Mouse (Mus musculus): Measurements from ENCODE around the gene Olfr1224-ps1. TPM values are rescaled to one million over a fixed set of nuclear protein-coding genes. Genes with fewer than 3 reads are reported as not detected.
A peak's percentile ranks its signal among the peaks of the same experiment; 100 is the strongest.
"Not testable (repeated sequence)": the region's sequence is repeated elsewhere in the genome, so short reads cannot be mapped to it uniquely, and the experiment has no call there.

Olfr1224-ps1 gene
- not detected in 2 replicates for polyA plus RNA-seq (2014; fragmentation: Nextera tagmentation; extraction: Ambion mirVana)

DNA sequence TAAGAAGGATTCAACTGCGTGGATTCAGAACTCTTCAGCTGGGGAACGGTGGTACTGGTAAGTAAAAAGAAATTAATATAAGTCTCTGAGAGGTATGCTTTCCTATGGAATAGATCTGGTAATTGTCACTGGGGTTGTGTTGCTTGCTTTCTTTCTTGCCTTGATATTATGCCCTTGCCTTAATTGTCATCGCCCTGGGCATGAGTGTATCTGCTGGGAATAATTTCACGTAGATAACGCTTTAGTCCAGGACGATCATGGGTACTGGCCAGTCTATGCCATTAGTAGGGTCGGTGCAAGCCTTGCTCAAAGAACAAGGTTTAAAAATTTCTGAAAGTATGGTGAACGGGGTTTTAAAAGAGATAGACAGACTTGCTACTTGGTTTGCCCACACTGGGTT lies at the start of gene Olfr1224-ps1:
Gene Olfr1224-ps1, minus strand, starts transcription at position 101 of the 400 bp plus-strand sequence.
- DNase-seq (ENCODE audit: low spot score); H3K4me3 ChIP-seq (ENCODE audit: low read depth, low read length); H3K9me3 ChIP-seq (ENCODE audit: control insufficient read depth, low read length); H3K27ac ChIP-seq (replicated peaks; ENCODE audit: low read depth, low read length); ATAC-seq (ENCODE audit: low read depth); H3K4me2 ChIP-seq (ENCODE audit: low read depth, low read length); H3K36me3 ChIP-seq (ENCODE audit: control insufficient read depth, insufficient read depth, low read length); H3K27me3 ChIP-seq (replicated peaks; ENCODE audit: control insufficient read depth, insufficient read depth, low read length); H3K4me1 ChIP-seq (ENCODE audit: control insufficient read depth, insufficient read depth, low read length); H3K9ac ChIP-seq (ENCODE audit: low read depth, low read length): not testable (repeated sequence)
- WGBS: 95% methylated on average over 8 of the region's 8 CpGs

DNA sequence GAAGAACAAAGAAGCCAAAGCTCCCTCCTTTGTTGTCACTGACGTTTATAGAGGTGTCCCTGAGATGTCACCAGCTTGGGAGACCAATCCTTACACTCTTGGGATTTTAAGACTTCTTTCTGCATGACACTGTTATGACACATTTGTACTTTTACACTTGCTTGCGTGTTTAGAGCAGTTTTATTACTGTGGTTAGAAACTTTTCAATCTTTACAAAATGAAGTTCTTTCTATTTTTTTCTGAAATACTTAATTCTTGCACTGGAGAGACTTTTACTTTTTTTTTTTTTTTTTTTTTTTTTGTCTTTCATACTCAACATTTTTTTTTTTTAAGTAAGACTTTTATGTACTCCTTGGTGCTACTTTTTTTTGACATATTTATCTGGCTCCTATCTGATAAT lies 36.1 kb upstream of the Olfr1224-ps1 start, which contains the start of gene Olfr1226:
Gene Olfr1226, minus strand, starts transcription at position 101 of the 400 bp plus-strand sequence.
- ATAC-seq (ENCODE audit: low read depth) (no peak), DNase-seq (ENCODE audit: low spot score) (no peak)
- Histone ChIP-seq H3K27me3 (replicated peaks; ENCODE audit: control insufficient read depth, insufficient read depth, low read length) (no peaks in the 10 kb centered on the region), H3K27ac (replicated peaks; ENCODE audit: low read depth, low read length) (no peak within 1 kb of the TSS), H3K4me3 (ENCODE audit: low read depth, low read length) (no peak within 1 kb of the TSS), H3K9me3 (ENCODE audit: control insufficient read depth, low read length) (no peaks in the 10 kb centered on the region), H3K36me3 (ENCODE audit: control insufficient read depth, insufficient read depth, low read length) (no peaks in the 10 kb centered on the region), H3K9ac (ENCODE audit: low read depth, low read length) (no peak within 1 kb of the TSS), H3K4me1 (ENCODE audit: control insufficient read depth, insufficient read depth, low read length) (no peaks in the 10 kb centered on the region), H3K4me2 (ENCODE audit: low read depth, low read length) (no peak within 1 kb of the TSS)
- 67% methylated on average over 2 of the region's 2 CpGs for WGBS

DNA sequence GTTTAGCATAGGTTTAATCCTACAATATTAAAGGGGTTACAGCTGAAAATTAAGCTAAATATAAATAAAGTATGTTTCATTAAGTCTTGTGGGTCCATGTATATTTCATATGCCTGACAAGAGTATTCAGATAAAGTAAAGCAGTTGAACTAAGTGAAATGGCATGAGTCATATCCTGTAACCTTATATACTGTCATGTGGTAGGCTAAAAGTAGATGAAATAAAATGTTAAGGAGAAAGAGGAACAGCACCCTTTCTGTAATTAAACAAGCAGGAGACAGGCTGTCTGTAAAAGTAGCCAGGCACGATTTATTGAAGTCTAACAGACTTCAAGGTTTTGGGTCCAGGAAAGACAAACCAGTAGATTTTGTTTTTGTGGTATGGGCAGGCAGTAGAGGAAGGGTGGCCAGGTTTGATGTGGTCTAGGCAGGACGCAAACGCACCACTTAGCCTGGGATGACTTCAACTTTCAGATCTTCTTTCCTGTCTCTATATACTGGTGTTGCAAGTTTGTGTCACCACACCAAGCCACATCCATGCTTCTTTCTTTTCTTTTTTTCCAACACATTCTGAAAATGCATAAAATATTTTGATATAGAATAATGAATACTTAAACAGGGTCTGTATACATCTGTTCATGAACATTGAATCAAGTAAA lies 32.6 kb upstream of the Olfr1224-ps1 start:
- H3K4me2 ChIP-seq (ENCODE audit: low read depth, low read length): no peak overlapping the region
- no peak overlapping the region for H3K4me3 ChIP-seq (ENCODE audit: low read depth, low read length)
- no peak overlapping the region for H3K9ac ChIP-seq (ENCODE audit: low read depth, low read length)
- no peaks in the 10 kb centered on the region for H3K9me3 ChIP-seq (ENCODE audit: control insufficient read depth, low read length)
- H3K4me1 ChIP-seq (ENCODE audit: control insufficient read depth, insufficient read depth, low read length): no peaks in the 10 kb centered on the region
- no peaks in the 10 kb centered on the region for H3K27me3 ChIP-seq (replicated peaks; ENCODE audit: control insufficient read depth, insufficient read depth, low read length)
- DNase-seq (ENCODE audit: low spot score): no peak
- H3K27ac ChIP-seq (replicated peaks; ENCODE audit: low read depth, low read length): no peak overlapping the region
- 75% methylated on average over 3 of the region's 3 CpGs for WGBS
- ATAC-seq (ENCODE audit: low read depth): no peak
- H3K36me3 ChIP-seq (ENCODE audit: control insufficient read depth, insufficient read depth, low read length): no peaks in the 10 kb centered on the region

GRCm38 (mm10) chr2:89174569-89174968 lies 10.7 kb upstream of the Olfr1224-ps1 start, which contains the start of gene Olfr1225:
Olfr1225 (minus strand) TSS chr2:89174669.
- no peak for ATAC-seq (ENCODE audit: low read depth)
- no peak within 1 kb of the TSS for H3K9ac ChIP-seq (ENCODE audit: low read depth, low read length)
- WGBS: 97% methylated on average over 1 of the region's 1 CpGs

DNA sequence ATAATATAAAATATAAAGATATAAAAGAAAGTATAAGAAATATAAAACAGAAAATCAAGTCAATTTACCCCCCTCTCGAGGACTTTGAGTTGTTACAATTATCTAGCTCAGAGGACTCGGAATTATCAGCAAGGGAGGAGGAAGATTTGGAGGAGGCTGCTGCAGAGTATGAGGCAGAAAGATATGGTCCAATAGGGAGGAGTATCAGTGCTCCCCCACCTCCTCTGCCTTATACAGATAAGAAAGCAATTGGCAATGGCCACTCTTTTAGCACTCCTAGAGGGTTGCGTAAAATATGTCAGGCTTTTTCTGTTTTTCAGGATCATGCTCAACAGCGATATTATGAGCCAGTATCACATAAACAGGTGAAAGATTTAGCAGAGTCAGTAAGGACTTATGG lies 820 bp upstream of the Olfr1224-ps1 start:
- H3K4me3 ChIP-seq (ENCODE audit: low read depth, low read length); H3K4me2 ChIP-seq (ENCODE audit: low read depth, low read length); H3K27me3 ChIP-seq (replicated peaks; ENCODE audit: control insufficient read depth, insufficient read depth, low read length); H3K27ac ChIP-seq (replicated peaks; ENCODE audit: low read depth, low read length); H3K4me1 ChIP-seq (ENCODE audit: control insufficient read depth, insufficient read depth, low read length); ATAC-seq (ENCODE audit: low read depth); H3K9me3 ChIP-seq (ENCODE audit: control insufficient read depth, low read length); H3K36me3 ChIP-seq (ENCODE audit: control insufficient read depth, insufficient read depth, low read length); DNase-seq (ENCODE audit: low spot score); H3K9ac ChIP-seq (ENCODE audit: low read depth, low read length): not testable (repeated sequence)
- 89% methylated on average over 4 of the region's 4 CpGs for WGBS

More at GRCm38 (mm10) chr2:89174569-89174968, 10.7 kb upstream of the Olfr1224-ps1 start, which contains the start of gene Olfr1225:
- Histone ChIP-seq H3K4me1 (ENCODE audit: control insufficient read depth, insufficient read depth, low read length) (no peaks in the 10 kb centered on the region), H3K36me3 (ENCODE audit: control insufficient read depth, insufficient read depth, low read length) (no peaks in the 10 kb centered on the region), H3K27ac (replicated peaks; ENCODE audit: low read depth, low read length) (no peak within 1 kb of the TSS), H3K27me3 (replicated peaks; ENCODE audit: control insufficient read depth, insufficient read depth, low read length) (no peaks in the 10 kb centered on the region), H3K4me2 (ENCODE audit: low read depth, low read length) (no peak within 1 kb of the TSS), H3K4me3 (ENCODE audit: low read depth, low read length) (no peak within 1 kb of the TSS), H3K9me3 (ENCODE audit: control insufficient read depth, low read length) (no peaks in the 10 kb centered on the region)
- no peak for DNase-seq (ENCODE audit: low spot score)

DNA sequence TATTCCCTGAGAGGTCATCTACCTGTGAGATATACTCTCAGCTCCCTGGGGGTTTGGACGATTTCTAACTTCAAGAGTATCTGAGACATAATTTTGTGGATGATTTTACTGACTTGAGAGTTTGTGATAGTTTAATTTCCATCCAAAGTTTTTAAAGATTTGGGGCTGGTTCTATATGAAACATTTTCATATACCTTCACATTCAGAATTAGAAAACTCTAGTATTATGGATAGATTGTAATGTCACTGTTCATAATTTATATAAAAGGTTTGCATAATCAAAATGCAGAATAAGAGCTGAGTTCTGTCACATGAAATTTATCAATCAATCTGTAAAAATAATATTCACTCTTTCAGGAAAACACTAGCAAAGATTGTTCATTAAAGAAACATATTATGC lies 12.4 kb downstream of the Olfr1224-ps1 start, which contains the start of gene Olfr1223:
Gene Olfr1223, minus strand, starts transcription at position 101 of the 400 bp plus-strand sequence.
- Histone ChIP-seq H3K27me3 (replicated peaks; ENCODE audit: control insufficient read depth, insufficient read depth, low read length) (no peaks in the 10 kb centered on the region), H3K36me3 (ENCODE audit: control insufficient read depth, insufficient read depth, low read length) (no peaks in the 10 kb centered on the region), H3K9me3 (ENCODE audit: control insufficient read depth, low read length) (no peaks in the 10 kb centered on the region), H3K4me2 (ENCODE audit: low read depth, low read length) (no peak within 1 kb of the TSS), H3K27ac (replicated peaks; ENCODE audit: low read depth, low read length) (no peak within 1 kb of the TSS), H3K4me1 (ENCODE audit: control insufficient read depth, insufficient read depth, low read length) (no peaks in the 10 kb centered on the region), H3K4me3 (ENCODE audit: low read depth, low read length) (no peak within 1 kb of the TSS), H3K9ac (ENCODE audit: low read depth, low read length) (no peak within 1 kb of the TSS)
- WGBS: 61% methylated on average over 1 of the region's 1 CpGs
- DNase-seq (ENCODE audit: low spot score): no peak
- ATAC-seq (ENCODE audit: low read depth): no peak

- no peaks in the 10 kb centered on the region for H3K9me3 ChIP-seq (ENCODE audit: control insufficient read depth, low read length)
- DNase-seq (ENCODE audit: low spot score) (peak; percentile 1), ATAC-seq (ENCODE audit: low read depth) (no peak)
- no peak within 1 kb of the TSS for H3K27ac ChIP-seq (replicated peaks; ENCODE audit: low read depth, low read length)
- no peak within 1 kb of the TSS for H3K4me2 ChIP-seq (ENCODE audit: low read depth, low read length)
- H3K4me3 ChIP-seq (ENCODE audit: low read depth, low read length): no peak within 1 kb of the TSS
- H3K36me3 ChIP-seq (ENCODE audit: control insufficient read depth, insufficient read depth, low read length): no peaks in the 10 kb centered on the region
- no peaks in the 10 kb centered on the region for H3K27me3 ChIP-seq (replicated peaks; ENCODE audit: control insufficient read depth, insufficient read depth, low read length)
- H3K9ac ChIP-seq (ENCODE audit: low read depth, low read length): no peak within 1 kb of the TSS
- H3K4me1 ChIP-seq (ENCODE audit: control insufficient read depth, insufficient read depth, low read length): no peaks in the 10 kb centered on the region
- WGBS: 56% methylated on average over 3 of the region's 3 CpGs
These were observed 30.9 kb downstream of the Olfr1224-ps1 start, which contains the start of gene Olfr1222 for GRCm38 (mm10) chr2:89132954-89133353. Olfr1222 (minus strand) TSS chr2:89133054.

- no peak for ATAC-seq (ENCODE audit: low read depth)
- Histone ChIP-seq H3K27ac (replicated peaks; ENCODE audit: low read depth, low read length) (no peak within 1 kb of the TSS), H3K9me3 (ENCODE audit: control insufficient read depth, low read length) (no peaks in the 10 kb centered on the region), H3K27me3 (replicated peaks; ENCODE audit: control insufficient read depth, insufficient read depth, low read length) (no peaks in the 10 kb centered on the region), H3K9ac (ENCODE audit: low read depth, low read length) (no peak within 1 kb of the TSS), H3K4me3 (ENCODE audit: low read depth, low read length) (no peak within 1 kb of the TSS), H3K36me3 (ENCODE audit: control insufficient read depth, insufficient read depth, low read length) (no peaks in the 10 kb centered on the region), H3K4me2 (ENCODE audit: low read depth, low read length) (no peak within 1 kb of the TSS), H3K4me1 (ENCODE audit: control insufficient read depth, insufficient read depth, low read length) (no peaks in the 10 kb centered on the region)
- DNase-seq (ENCODE audit: low spot score): no peak
- 81% methylated on average over 2 of the region's 2 CpGs for WGBS
These were observed 46.7 kb downstream of the Olfr1224-ps1 start, which contains the start of gene Olfr1221 for GRCm38 (mm10) chr2:89117183-89117582. Olfr1221 (minus strand) TSS chr2:89117283.

- Histone ChIP-seq H3K4me1 (ENCODE audit: control insufficient read depth, insufficient read depth, low read length) (no peaks in the 10 kb centered on the region), H3K27me3 (replicated peaks; ENCODE audit: control insufficient read depth, insufficient read depth, low read length) (no peaks in the 10 kb centered on the region), H3K4me2 (ENCODE audit: low read depth, low read length) (no peak within 1 kb of the TSS), H3K9me3 (ENCODE audit: control insufficient read depth, low read length) (no peaks in the 10 kb centered on the region), H3K27ac (replicated peaks; ENCODE audit: low read depth, low read length) (no peak within 1 kb of the TSS), H3K36me3 (ENCODE audit: control insufficient read depth, insufficient read depth, low read length) (no peaks in the 10 kb centered on the region), H3K9ac (ENCODE audit: low read depth, low read length) (no peak within 1 kb of the TSS), H3K4me3 (ENCODE audit: low read depth, low read length) (no peak within 1 kb of the TSS)
- DNase-seq (ENCODE audit: low spot score) (no peak), ATAC-seq (ENCODE audit: low read depth) (no peak)
- 78% methylated on average over 3 of the region's 3 CpGs for WGBS
These were observed 57.2 kb downstream of the Olfr1224-ps1 start, which contains the start of gene Olfr1220 for GRCm38 (mm10) chr2:89106735-89107134. Olfr1220 (minus strand) TSS chr2:89106835.
